Mouse (Mus musculus) lung, postnatal 36 days (tissue): ENCODE data around the gene Slfn4.
"Not testable (repeated sequence)": the region's sequence is repeated elsewhere in the genome, so short reads cannot be mapped to it uniquely, and the experiment has no call there.

Experiments
- DNase-seq: peaks from one replicate; pipeline ENCODE4 v3.0.0; 2022; ENCODE audit warnings: mixed read lengths

The Slfn4 gene

GRCm38 (mm10) chr11:83174948-83175539 is at the start of gene Slfn4:
Slfn4 (plus strand) TSS chr11:83175186.
- DNase-seq: no peak

GRCm38 (mm10) chr11:83125633-83126032 is 49.4 kb upstream of the Slfn4 start:
- not testable (repeated sequence) for DNase-seq

GRCm38 (mm10) chr11:83137253-83137652 is 37.7 kb upstream of the Slfn4 start:
- DNase-seq: not testable (repeated sequence)

- not testable (repeated sequence) for DNase-seq
Observed at GRCm38 (mm10) chr11:83148939-83149338, 26.0 kb upstream of the Slfn4 start.

GRCm38 (mm10) chr11:83191134-83191893 is 16.3 kb downstream of the Slfn4 start, which contains the start of gene Slfn3:
Slfn3 (plus strand) TSS chr11:83191330.
- peak; percentile 72 for DNase-seq

GRCm38 (mm10) chr11:83192001-83192400 is 17.0 kb downstream of the Slfn4 start:
- DNase-seq: peak; percentile 53

GRCm38 (mm10) chr11:83205002-83205401 is 30.0 kb downstream of the Slfn4 start:
- DNase-seq: no peak

- DNase-seq: no peak
Observed at GRCm38 (mm10) chr11:83216119-83216518, 41.1 kb downstream of the Slfn4 start.

- no peak for DNase-seq
Observed at GRCm38 (mm10) chr11:83221328-83221877, 46.4 kb downstream of the Slfn4 start.

- peak; percentile 43 for DNase-seq
Observed at GRCm38 (mm10) chr11:83223367-83223766, 48.4 kb downstream of the Slfn4 start.

- not testable (repeated sequence) for DNase-seq
Observed at GRCm38 (mm10) chr11:83223793-83224192, 48.8 kb downstream of the Slfn4 start.

GRCm38 (mm10) chr11:83224217-83224616 is 49.2 kb downstream of the Slfn4 start:
- peak; percentile 46 for DNase-seq

GRCm38 (mm10) chr11:83224750-83225149 is 49.8 kb downstream of the Slfn4 start:
- no peak for DNase-seq

GRCm38 (mm10) chr11:83225371-83225960 is 50.5 kb downstream of the Slfn4 start:
- no peak for DNase-seq

GRCm38 (mm10) chr11:83227926-83228723 is 53.1 kb downstream of the Slfn4 start:
- no peak for DNase-seq

GRCm38 (mm10) chr11:83230966-83231365 is 56.0 kb downstream of the Slfn4 start:
- DNase-seq: peak; percentile 28

- DNase-seq: not testable (repeated sequence)
Observed at GRCm38 (mm10) chr11:83233621-83234020, 58.6 kb downstream of the Slfn4 start.

- DNase-seq: not testable (repeated sequence)
Observed at GRCm38 (mm10) chr11:83237390-83237789, 62.4 kb downstream of the Slfn4 start.

GRCm38 (mm10) chr11:83238389-83238788 is 63.4 kb downstream of the Slfn4 start:
- DNase-seq: no peak

- DNase-seq: no peak
Observed at GRCm38 (mm10) chr11:83239811-83240210, 64.8 kb downstream of the Slfn4 start.
